Mouse (Mus musculus) adrenal gland, adult (tissue): ENCODE results near the gene Ift81.

Experiments
- DNase-seq, 2 experiments: peaks; one replicate each; pipeline ENCODE4 v3.0.0; 2022 to 2023; ENCODE audit warnings: low spot score in 1 of 2; ENCODE audit not compliant: inconsistent age in 2 of 2

The Ift81 gene

DNA sequence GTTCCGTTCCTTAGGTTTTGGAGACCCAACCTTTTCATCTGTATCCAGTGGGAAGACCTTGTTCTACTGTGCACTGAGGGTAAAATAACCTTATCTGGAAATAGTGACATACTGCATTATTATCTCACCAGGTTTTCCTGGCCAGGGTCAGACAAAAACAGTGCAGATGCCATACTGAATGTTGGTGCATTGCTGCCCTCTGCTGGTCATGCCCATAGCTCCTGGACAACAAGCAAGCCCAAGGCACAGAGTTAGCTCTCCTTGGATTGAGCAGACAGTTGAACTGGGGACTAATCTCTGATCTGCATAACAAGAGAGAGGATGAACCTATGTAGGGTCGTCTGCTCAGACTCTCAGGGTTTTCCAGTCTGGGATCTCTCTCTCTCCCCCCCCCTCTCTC lies 12.9 kb upstream of the Ift81 start:
- peak; percentile 89 to 97 for DNase-seq

DNA sequence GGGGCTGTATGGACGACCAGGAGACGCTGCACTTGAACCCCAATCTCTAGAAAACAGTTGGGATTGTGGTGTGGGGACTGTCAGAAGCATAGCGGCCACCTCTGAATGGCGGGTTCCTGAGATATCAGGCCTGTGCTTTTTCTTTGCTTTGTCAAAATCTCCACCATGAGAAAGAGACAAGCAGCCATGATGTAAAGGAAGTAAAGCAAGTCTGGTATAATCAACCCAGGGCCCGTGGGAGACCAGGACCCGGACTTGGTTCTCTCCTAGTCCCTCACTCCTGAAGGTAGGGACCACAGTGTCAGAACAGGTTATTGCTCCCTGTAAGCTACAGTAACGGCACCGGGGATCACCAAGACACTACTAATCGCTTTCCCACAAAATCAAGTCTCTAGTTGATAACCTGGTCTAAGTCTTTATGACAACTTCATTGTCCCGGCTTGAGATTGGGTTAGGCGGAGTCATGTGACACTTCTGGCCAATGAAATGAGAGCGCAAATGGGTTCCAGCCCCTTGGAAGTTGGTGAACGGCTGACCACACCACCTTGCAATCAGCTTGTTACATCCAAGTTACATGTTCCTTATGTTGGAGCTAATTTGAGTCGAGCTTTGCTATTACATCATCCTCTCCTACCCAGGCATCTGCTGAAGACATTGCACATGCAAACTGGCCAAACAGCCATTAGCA lies 11.4 kb upstream of the Ift81 start:
- DNase-seq = no peak

DNA sequence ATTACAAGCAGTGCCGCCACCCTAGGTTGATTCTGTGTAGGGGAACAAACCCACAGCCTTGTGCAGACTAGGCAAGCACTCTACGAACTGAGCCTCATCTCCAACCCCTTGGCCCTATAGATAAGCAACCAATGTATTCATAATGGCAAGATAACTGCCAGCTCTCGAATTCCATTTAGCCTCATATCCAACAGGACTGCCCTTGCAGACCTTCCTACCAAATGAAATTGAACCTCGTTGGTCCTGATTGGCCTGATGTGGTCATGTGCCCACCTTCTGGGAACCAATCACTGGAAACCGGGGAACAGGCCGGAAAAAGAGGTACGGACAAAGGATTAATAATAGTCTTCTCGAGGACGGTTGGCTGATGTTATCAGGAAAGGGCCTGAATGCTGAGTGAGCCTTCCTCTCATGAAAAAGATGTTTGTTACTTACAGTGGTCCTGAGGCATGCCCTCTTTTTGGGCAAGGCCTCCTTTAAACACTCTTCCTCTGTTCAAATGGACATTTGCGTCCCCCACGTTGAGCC lies 10.7 kb upstream of the Ift81 start:
- DNase-seq = no peak

DNA sequence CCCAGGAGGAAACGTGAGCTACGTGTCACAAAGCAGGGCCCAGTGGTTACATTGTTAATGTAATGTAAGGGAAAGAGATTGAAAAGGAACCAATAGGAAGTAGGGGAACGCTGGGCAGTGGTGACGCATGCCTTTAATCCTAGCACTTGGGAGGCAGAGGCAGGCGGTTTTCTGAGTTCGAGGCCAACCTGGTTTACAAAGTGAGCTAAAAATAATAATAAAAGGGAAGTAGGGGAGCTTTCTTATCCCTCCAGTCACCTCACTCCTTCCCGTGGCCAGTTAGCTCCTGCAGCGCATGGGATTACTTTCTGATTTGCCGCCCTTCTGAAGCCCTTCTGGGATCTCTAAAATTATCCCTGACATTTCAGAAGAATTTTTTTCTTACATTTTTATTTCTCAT lies 9.5 kb upstream of the Ift81 start:
- no peak for DNase-seq

DNA sequence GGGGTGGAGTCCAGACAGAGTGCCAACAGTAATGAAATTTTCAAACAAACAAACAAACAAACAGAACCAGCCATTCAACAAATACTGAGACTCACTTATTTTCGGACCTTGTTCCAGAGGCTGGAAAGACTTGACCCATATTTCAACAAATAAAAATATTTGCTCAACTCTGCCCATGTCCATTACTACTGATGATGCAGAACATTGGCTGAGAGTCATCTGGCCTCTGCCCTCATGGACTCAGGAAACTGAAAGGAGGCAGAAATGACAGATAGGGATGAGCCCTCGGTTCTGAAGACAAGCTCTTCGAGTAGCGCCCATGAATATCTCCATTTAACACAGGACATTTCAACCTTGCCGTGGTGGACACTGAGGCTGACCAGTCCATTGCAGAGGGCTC lies 8.2 kb upstream of the Ift81 start:
- DNase-seq = no peak

DNA sequence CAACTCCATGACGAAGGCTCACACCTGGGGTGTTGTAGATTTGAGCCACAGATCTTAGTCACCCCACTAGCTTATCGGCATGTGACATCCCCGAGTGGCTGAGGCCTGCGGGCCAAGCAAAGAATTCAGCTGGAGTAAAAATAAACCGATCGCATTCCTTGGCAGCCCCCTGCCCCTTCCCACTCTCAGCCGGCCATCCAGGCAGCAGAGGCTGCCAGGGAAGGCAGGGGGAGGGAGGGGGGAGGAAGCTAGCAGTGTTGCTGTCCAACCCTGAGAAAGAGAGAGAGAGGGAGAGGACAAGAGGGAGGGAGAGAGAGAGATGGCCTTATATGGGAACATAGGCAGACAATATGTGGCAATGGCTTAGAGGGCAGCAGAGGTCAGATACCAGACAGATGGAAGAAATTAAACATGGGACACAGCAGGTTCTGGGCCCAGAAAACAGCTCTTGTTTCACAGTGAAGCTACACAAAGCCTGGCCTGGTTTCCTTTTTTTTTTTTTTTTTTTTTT lies 7.1 kb upstream of the Ift81 start:
- DNase-seq = peak in 1 of 2 experiments; percentile 50

DNA sequence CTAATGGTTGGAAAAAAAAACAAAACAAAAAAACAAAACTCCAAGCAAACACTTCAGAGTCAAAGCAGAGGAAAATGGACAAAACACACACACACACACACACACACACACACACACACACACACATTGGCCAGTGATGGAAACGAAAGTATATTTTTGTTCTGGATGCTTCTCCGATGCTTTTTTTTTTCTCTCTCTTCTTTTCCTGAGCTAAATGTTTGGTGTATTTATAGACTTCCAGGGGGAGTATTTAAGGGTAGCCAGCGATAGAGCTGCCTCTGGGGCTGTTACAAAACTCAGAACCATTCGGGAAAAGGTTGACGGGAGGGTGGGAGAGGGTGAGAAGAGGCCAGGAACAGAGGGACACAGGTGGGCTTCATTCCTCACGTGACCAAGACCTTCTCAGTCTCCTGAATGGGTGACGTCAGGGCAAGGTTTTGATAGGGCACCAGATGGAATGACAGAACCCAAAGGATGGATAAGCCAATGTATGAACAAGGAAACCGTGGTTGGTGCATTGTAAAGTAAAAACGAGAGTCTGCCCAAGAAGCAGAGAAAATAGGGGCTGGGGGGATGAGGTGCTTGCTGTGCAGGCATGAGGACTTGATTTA lies 5.5 kb upstream of the Ift81 start:
- no peak for DNase-seq

DNA sequence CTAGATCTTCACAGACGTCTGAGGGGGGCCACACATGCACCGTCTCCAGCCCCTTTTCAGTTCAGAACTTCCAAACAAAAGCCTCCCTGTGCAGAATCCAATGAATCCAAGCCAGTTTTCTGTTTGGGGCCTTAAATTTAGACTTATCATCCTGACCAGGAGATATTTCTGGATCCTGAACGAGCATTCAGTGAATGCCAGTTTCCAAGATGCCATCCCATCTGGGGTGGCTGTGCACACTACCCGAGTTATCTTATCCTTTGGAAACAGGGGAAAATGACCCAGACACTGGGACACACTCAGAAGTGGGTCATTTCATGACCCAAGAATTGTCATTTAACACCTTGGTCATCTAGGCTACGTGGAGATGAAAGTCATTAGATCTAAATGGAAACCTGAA lies 3.4 kb upstream of the Ift81 start:
- no peak for DNase-seq

DNA sequence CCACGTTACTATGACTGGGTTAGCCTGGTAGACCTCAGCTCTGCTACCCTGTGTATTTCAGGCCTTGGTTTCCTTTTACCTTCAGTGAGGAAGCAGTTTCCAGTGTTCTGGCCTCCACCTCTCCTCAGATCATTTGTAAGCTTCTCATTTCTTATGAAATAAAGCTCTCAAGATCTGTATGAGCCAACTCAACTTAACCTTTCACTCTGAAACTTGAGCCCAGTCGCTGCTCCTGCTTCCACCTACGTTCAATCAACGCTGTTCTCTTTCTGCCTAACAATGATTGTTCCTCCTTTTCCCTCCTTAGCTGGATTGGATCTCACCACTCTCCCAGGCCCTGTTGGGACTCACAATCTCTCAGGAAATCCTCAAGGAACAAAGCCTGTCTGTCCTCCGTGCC lies 2.7 kb downstream of the Ift81 start:
- DNase-seq = peak in 1 of 2 experiments; percentile 35

DNA sequence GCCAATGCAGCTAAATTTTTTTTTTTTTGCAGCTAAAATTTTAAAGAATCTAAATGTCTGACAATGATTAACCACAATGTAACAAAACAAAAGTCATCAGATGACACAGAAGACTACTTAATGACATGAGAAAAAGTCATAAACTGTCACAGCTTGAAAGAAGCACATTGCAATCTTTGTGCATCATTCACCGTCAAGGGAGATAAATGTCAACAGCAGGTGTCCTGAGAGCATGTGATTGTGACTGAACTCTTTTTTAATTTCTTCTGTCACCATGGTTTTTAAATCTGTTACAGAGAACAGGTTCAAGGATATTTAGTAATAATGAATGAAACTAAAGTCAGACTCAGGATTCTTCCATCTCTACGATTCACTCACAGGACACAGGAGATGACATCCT lies 9.4 kb downstream of the Ift81 start:
- no peak for DNase-seq

DNA sequence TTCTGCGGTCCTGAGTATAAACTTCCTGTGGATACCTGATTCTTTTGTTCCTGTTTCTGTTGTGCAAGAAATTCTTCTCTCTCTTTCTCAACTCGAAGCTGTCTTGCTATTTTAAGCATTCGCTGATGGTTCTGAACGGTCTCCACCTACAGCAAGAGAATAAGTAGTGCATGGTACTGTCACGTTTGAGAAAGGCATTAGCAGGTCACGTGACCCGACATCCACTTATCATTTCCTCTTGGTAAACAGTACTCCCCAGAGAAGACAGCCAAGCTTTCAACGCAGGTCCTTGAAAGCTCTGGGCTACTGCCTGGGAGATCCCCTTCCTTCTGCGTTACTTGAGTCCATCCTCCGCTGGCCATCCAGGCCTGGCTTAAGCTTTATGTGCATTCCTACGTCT lies 12.1 kb downstream of the Ift81 start:
- peak; percentile 29 to 73 for DNase-seq

DNA sequence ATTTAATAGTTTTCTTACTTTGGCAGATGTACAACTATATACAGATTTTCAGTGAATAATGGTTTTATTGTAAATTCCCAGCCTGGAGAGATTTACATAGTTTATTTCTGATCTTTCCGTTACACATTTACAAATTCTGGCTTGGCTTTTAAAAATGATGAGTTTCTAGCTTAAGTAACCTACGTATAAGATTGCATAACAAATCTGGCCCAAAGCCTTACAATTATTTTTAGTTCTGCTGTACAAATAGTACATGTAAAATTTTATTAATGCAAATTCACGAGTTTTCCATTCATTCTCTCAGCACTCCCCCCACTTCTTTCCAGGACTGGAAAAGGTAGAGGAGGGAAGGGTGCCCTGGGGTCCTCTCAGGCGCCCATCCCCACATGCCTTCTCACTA lies 18.8 kb downstream of the Ift81 start:
- DNase-seq = no peak

DNA sequence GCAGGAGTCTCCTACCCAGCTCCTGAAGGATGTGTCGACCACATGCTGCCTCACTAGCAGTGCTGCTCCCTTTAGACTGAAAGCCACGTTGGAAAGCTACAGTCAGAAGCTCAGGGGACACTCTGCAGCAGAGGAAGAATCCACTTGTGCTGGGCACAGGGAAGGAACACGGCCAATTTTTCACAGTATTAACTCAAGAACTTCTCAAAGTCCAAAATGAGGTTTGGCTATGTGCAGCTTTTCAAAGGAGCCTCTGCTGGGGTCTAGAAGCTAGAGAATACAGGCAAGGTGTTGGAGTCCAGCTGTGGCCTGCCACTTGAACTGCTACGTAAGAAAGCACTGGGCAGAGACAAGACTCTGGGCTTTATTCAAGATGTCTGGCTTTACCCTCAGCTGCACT lies 24.4 kb downstream of the Ift81 start:
- DNase-seq = no peak

DNA sequence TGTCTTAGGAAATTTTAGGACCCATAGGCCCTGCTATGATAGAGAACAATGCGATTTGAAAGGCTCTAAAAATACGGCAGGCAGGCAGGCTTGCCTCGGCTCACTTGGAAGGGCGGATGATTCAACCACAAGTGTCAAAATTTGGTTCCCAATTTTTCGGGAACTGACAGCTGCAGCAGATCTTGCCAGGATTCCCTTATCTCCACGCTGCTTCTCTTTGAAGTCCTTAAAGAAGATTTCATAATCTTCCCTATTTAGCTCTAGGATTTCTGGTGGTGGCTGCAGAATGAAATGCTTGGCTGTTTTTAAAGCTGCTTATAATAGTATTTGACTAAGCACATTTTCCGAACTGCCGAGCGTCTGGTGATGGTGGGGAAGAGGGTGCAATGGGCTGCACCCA lies 28.8 kb downstream of the Ift81 start:
- DNase-seq = peak; percentile 43 to 74

DNA sequence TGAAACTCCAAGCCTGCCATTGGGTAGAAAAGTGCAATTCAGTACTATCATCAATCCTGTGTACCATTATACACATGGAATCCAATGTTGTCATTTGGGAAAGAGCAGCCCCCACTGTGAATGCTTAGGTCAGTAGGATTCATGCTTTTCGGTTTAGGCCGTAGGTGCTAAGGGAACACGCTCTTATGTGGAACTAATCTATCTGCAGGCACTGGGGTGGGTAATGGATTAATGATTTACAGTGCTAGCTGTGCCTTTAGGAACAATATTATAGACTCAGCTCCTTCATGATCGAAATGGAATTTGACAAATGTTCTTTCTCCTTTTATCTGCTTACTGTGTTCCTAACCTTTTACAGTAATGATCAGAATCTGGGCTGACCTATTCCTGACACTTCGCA lies 30.2 kb downstream of the Ift81 start:
- DNase-seq = no peak

DNA sequence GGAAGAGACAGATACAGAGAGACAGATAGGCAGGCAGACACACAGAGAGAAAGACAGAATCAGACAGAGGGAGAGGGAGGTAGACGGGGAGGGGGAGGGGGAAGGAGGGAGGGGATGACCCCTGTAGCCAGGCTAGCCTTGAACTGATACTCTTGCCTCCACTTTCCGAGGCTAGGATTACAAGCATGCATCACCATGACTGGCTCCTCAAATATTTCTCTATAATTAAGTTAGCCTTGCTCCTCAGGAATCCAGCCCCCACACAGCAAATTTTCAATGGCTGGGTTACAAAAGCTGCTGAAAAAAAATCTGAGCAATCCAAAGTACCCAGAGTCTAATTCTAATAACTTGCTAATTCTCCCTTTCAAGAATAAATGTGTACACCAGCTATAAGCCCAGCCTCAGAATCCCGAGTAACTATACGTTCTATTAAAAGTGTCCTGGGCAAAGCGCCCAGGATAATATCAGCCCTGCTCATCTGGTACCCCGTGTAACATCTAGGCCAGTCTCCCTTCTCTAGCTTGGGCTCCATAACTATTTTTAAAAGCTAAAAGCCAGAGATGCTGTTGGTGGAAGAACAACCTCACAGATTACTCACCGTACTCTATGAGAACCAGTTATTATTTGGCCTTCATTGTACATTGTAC lies 37.5 kb downstream of the Ift81 start:
- DNase-seq = no peak

DNA sequence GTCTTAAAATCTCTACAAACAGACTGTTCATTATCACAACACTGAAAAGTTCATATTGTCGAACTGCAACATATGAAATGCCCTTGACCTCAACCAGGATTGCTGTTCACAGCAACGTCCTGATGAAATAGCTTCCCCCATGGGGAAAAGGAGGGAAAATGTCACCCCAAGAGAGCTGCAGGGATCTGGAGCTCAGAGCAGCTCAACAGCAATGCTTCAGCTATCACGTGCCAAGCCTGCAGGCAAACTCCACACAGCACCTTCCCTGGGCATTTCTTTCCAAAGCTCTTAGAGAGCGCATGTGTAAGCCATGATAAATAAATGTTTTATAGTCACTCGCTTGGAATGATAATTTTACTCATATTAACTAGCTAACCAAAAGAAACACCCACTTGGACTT lies 42.3 kb downstream of the Ift81 start:
- DNase-seq = peak in 1 of 2 experiments; percentile 59

DNA sequence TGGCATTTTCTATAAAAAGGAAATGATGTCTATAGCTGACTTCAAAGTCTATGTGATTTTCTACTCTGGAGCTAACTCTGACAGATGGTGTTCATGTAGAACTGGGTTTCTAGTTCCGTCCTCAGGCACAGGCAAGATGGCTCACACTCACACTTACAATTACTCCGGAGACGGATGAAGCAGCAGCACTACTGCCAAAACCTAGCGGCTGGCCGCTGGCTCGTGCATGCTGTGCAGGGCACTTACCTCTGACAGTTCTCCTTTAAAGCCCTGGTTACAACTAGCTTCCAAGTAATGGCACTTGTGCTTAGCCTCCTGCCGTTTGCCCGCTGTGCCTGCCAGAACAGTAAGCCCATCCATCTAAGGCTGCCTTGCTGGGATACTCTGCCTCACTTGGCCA lies 47.7 kb downstream of the Ift81 start:
- no peak for DNase-seq

DNA sequence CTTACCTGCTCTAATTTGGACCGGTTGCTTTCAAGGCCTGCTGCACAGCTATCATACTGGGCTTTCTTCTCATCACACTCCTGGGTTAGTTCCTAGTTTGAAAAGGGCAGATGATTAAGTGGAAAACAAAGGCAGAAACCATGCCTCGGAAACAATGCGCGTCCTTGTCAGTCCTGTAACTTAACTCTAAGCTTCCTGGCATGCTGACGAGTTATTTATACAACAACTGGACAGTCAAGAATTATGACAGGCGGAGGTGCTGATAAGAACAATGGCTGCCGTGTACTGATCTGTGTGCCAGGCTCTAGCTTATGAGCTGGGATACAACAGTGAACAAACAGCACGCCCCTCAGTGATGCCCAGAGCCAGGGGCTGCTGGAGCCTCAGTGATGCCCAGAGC lies 53.7 kb downstream of the Ift81 start:
- peak in 1 of 2 experiments; percentile 48 for DNase-seq

DNA sequence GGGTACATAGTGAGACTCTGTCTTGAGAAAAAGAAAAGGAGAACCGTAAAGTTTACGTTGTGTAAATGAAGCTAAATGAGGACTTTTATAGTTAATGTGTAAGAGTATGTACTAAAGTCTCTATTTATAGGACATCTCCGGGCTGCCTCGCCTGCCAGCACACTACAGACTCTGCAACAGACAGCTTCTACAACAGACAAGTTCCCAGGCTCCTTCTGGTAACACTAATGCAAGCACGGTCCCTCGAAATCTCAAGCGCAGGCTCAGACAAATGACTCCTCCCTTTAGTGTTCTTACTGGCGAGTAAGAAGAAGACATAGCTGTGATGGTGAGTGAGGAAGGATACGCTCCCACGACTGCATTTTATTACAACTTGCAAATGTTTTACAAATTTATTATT lies 56.2 kb downstream of the Ift81 start:
- DNase-seq = no peak

DNA sequence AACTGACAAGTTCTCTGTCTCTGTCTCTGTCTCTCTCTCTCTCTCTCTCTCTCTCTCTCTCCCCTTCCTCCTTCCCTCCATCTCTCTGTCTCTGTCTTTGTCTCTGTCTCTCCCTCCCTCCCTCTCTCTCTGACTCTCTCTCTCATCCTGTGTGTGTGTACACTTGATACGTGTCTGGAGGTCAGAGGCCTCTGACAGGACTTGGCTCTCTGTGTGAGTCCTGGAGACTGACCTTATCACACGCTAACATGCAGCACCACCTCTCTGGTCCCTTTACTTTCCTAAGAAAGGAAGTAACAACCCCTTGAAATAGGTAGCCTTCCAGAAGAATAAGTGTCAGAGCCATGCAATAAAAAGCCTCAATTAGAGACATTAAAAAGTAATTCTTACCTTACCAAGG lies 59.2 kb downstream of the Ift81 start:
- no peak for DNase-seq

DNA sequence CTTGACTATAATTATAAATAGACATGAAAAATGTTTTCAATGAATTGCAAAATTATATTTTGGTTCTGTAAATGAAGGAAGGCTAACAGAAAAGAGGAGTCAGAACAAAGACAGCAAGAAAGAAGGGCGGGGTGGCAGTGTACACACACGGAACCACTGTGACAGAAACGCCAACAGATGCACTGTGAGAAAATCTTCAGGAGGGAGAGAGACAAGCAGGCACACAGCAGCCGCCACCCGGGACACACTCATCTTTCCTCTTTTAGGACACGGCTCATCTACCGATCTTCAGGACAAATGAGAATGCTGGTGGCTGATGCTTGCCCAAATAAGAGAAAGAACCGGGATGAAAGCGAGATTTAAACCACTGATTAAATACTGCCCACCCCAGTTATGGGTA lies 61.7 kb downstream of the Ift81 start:
- DNase-seq = no peak
